Mouse (Mus musculus): ENCODE measurements at regions not wholly inside any gene's neighbourhood (a gene's known extent, or its start where the extent isn't known, plus 50 kb on each side); places are given as distances from the start of the nearest gene placed in this dataset.

GRCm38 (mm10) chr14:101382838-101383237, 182.7 kb upstream of the Prr30 start:
- no peak for DNase-seq (ENCODE audit: low read depth, low spot score)

- no peak for DNase-seq (ENCODE audit: low read depth, low spot score)
These were observed 181.8 kb upstream of the Prr30 start for GRCm38 (mm10) chr14:101381943-101382342.

- no peak for DNase-seq (ENCODE audit: low read depth, low spot score)
These were observed 179.5 kb upstream of the Prr30 start for GRCm38 (mm10) chr14:101379663-101380006.

GRCm38 (mm10) chr14:101378965-101379662, 179.0 kb upstream of the Prr30 start:
- peak; percentile 78 for DNase-seq (ENCODE audit: low read depth, low spot score)

GRCm38 (mm10) chr14:101378545-101378944, 178.4 kb upstream of the Prr30 start:
- DNase-seq (ENCODE audit: low read depth, low spot score) = no peak

- no peak for DNase-seq (ENCODE audit: low read depth, low spot score)
These were observed 176.6 kb upstream of the Prr30 start for GRCm38 (mm10) chr14:101376690-101377089.

- no peak for DNase-seq (ENCODE audit: low read depth, low spot score)
These were observed 175.7 kb upstream of the Prr30 start for GRCm38 (mm10) chr14:101375833-101376232.

GRCm38 (mm10) chr14:101373864-101374263, 173.7 kb upstream of the Prr30 start:
- DNase-seq (ENCODE audit: low read depth, low spot score) = no peak

GRCm38 (mm10) chr14:101359860-101360259, 159.7 kb upstream of the Prr30 start:
- no peak for DNase-seq (ENCODE audit: low read depth, low spot score)

GRCm38 (mm10) chr14:101353009-101353378, 152.9 kb upstream of the Prr30 start:
- no peak for DNase-seq (ENCODE audit: low read depth, low spot score)

- DNase-seq (ENCODE audit: low read depth, low spot score) = no peak
These were observed 152.2 kb upstream of the Prr30 start for GRCm38 (mm10) chr14:101352046-101353008.

GRCm38 (mm10) chr14:101340331-101340730, 140.2 kb upstream of the Prr30 start:
- DNase-seq (ENCODE audit: low read depth, low spot score) = no peak

- DNase-seq (ENCODE audit: low read depth, low spot score) = no peak
These were observed 131.9 kb upstream of the Prr30 start for GRCm38 (mm10) chr14:101332015-101332414.

- no peak for DNase-seq (ENCODE audit: low read depth, low spot score)
These were observed 127.3 kb upstream of the Prr30 start for GRCm38 (mm10) chr14:101327421-101327820.

GRCm38 (mm10) chr14:101326477-101326941, 126.4 kb upstream of the Prr30 start:
- DNase-seq (ENCODE audit: low read depth, low spot score) = no peak

- no peak for DNase-seq (ENCODE audit: low read depth, low spot score)
These were observed 123.2 kb upstream of the Prr30 start for GRCm38 (mm10) chr14:101323361-101323760.

- no peak for DNase-seq (ENCODE audit: low read depth, low spot score)
These were observed 107.8 kb upstream of the Prr30 start for GRCm38 (mm10) chr14:101307920-101308319.

- no peak for DNase-seq (ENCODE audit: low read depth, low spot score)
These were observed 104.4 kb upstream of the Prr30 start for GRCm38 (mm10) chr14:101304487-101305032.

GRCm38 (mm10) chr14:101297841-101298240, 97.7 kb upstream of the Prr30 start:
- DNase-seq (ENCODE audit: low read depth, low spot score) = no peak

- peak; percentile 36 for DNase-seq (ENCODE audit: low read depth, low spot score)
These were observed 94.6 kb upstream of the Prr30 start for GRCm38 (mm10) chr14:101294693-101295092.

- DNase-seq (ENCODE audit: low read depth, low spot score) = no peak
These were observed 87.6 kb upstream of the Prr30 start for GRCm38 (mm10) chr14:101287755-101288154.

GRCm38 (mm10) chr14:101269048-101269789, 69.1 kb upstream of the Prr30 start:
- no peak for DNase-seq (ENCODE audit: low read depth, low spot score)

Measured in ZHBTc4 (cell line).